Mouse (Mus musculus) large intestine, adult 2 months (tissue): ENCODE measurements around the gene Pakap. TPM values are rescaled to one million over a fixed set of nuclear protein-coding genes. Genes with fewer than 3 reads are reported as not detected.

ENCODE experiments used
- DNase-seq: peaks from one replicate; pipeline ENCODE4 v3.0.0-alpha.2; 2012; ENCODE audit warnings: low read depth, low spot score
- WGBS: fragments of 180-500 bp; shearing (Covaris S2); methylation state at CpG from one replicate; pipeline ENCODE4 v1.1.7; 2018; 5-methylcytosine and 5-hydroxymethylcytosine counted together
- polyA plus RNA-seq: library from polyadenylated mRNA; depleted of rRNA; stranded (reverse); fragments of >200 nt; gene quantifications from 2 replicates; pipeline ENCODE4 v1.2.3, GENCODE M21; 2012

The Pakap gene
- polyA plus RNA-seq, 1 experiment = 0.17 TPM

- 28% methylated on average over 20 of the region's 20 CpGs for WGBS
- no peak for DNase-seq
These were observed 213.1 kb downstream of the Pakap start for GRCm38 (mm10) chr4:57780833-57781641.

- no peak for DNase-seq
- 1% methylated on average over 26 of the region's 26 CpGs for WGBS
These were observed 214.0 kb downstream of the Pakap start for GRCm38 (mm10) chr4:57781994-57782393.

- WGBS = 24% methylated on average over 33 of the region's 33 CpGs
- no peak for DNase-seq
These were observed 214.8 kb downstream of the Pakap start for GRCm38 (mm10) chr4:57782549-57783390.

GRCm38 (mm10) chr4:57783391-57783770, 215.4 kb downstream of the Pakap start:
- no peak for DNase-seq
- WGBS = 44% methylated on average over 9 of the region's 9 CpGs

- WGBS = 73% methylated on average over 11 of the region's 11 CpGs
- no peak for DNase-seq
These were observed 216.0 kb downstream of the Pakap start for GRCm38 (mm10) chr4:57783853-57784600.

GRCm38 (mm10) chr4:57788709-57789108, 220.7 kb downstream of the Pakap start:
- DNase-seq = no peak
- WGBS = 64% methylated on average over 5 of the region's 5 CpGs

- no peak for DNase-seq
These were observed 221.1 kb downstream of the Pakap start for GRCm38 (mm10) chr4:57789118-57789517.

- WGBS = 44% methylated on average over 8 of the region's 8 CpGs
- no peak for DNase-seq
These were observed 226.0 kb downstream of the Pakap start for GRCm38 (mm10) chr4:57793989-57794388.

GRCm38 (mm10) chr4:57794547-57794946, 226.6 kb downstream of the Pakap start:
- 17% methylated on average over 3 of the region's 3 CpGs for WGBS

GRCm38 (mm10) chr4:57797548-57798285, 229.7 kb downstream of the Pakap start:
- WGBS = 57% methylated on average over 9 of the region's 9 CpGs

More at GRCm38 (mm10) chr4:57794547-57794946, 226.6 kb downstream of the Pakap start:
- DNase-seq = no peak

GRCm38 (mm10) chr4:57798286-57799018, 230.5 kb downstream of the Pakap start:
- no peak for DNase-seq
- WGBS = 15% methylated on average over 10 of the region's 10 CpGs

More at GRCm38 (mm10) chr4:57797548-57798285, 229.7 kb downstream of the Pakap start:
- DNase-seq = no peak

- no peak for DNase-seq
- WGBS = 77% methylated on average over 1 of the region's 1 CpGs
These were observed 231.3 kb downstream of the Pakap start for GRCm38 (mm10) chr4:57799297-57799696.

- no peak for DNase-seq
These were observed 233.3 kb downstream of the Pakap start for GRCm38 (mm10) chr4:57801239-57801638.

GRCm38 (mm10) chr4:57801986-57802385, 234.0 kb downstream of the Pakap start:
- DNase-seq = no peak
- WGBS = 87% methylated on average over 5 of the region's 5 CpGs

More at GRCm38 (mm10) chr4:57801239-57801638, 233.3 kb downstream of the Pakap start:
- 42% methylated on average over 7 of the region's 7 CpGs for WGBS

- no peak for DNase-seq
These were observed 234.4 kb downstream of the Pakap start for GRCm38 (mm10) chr4:57802411-57802810.

GRCm38 (mm10) chr4:57804902-57805301, 236.9 kb downstream of the Pakap start:
- 68% methylated on average over 6 of the region's 6 CpGs for WGBS
- DNase-seq = no peak

More at GRCm38 (mm10) chr4:57802411-57802810, 234.4 kb downstream of the Pakap start:
- 90% methylated on average over 3 of the region's 3 CpGs for WGBS

- 29% methylated on average over 4 of the region's 4 CpGs for WGBS
These were observed 241.5 kb downstream of the Pakap start for GRCm38 (mm10) chr4:57809449-57809848.

GRCm38 (mm10) chr4:57812075-57812474, 244.1 kb downstream of the Pakap start:
- 92% methylated on average over 1 of the region's 1 CpGs for WGBS
- no peak for DNase-seq

More at GRCm38 (mm10) chr4:57809449-57809848, 241.5 kb downstream of the Pakap start:
- DNase-seq = no peak
